Mouse (Mus musculus) layer of hippocampus, adult 11-12 months (tissue): ENCODE results near the gene Cfap45.

Source experiments
- DNase-seq: peaks from one replicate; pipeline ENCODE4 v3.0.0; 2022; ENCODE audit warnings: low spot score

Gene Cfap45

DNA sequence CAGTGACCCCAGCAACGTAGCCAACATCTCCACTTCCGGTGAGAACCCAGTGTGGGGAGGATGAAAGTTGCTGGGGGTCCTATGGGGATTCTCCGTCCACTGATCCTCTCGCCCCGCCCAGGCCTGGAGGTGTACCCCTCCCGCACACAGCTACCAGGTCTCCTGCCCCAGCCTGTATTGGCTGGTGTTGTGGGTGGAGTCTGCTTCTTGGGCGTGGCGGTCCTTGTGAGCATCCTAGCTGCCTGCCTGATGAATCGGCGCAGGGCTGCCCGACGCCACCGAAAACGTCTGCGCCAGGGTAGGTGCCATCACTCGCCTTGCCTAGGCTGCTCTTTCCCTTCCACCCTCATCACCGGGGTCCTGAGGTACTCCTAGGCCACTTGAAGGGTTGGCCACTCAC is 24.6 kb upstream of the Cfap45 start:
- DNase-seq = no peak

- DNase-seq = no peak
Observed at GRCm38 (mm10) chr1:172497428-172497827, 23.2 kb upstream of the Cfap45 start.

- DNase-seq = peak; percentile 52
Observed at GRCm38 (mm10) chr1:172499765-172500441, 20.7 kb upstream of the Cfap45 start, which contains the start of gene Tagln2. Gene Tagln2 (plus strand): TSS chr1:172500047.

GRCm38 (mm10) chr1:172500451-172501370 is 19.9 kb upstream of the Cfap45 start:
- no peak for DNase-seq

DNA sequence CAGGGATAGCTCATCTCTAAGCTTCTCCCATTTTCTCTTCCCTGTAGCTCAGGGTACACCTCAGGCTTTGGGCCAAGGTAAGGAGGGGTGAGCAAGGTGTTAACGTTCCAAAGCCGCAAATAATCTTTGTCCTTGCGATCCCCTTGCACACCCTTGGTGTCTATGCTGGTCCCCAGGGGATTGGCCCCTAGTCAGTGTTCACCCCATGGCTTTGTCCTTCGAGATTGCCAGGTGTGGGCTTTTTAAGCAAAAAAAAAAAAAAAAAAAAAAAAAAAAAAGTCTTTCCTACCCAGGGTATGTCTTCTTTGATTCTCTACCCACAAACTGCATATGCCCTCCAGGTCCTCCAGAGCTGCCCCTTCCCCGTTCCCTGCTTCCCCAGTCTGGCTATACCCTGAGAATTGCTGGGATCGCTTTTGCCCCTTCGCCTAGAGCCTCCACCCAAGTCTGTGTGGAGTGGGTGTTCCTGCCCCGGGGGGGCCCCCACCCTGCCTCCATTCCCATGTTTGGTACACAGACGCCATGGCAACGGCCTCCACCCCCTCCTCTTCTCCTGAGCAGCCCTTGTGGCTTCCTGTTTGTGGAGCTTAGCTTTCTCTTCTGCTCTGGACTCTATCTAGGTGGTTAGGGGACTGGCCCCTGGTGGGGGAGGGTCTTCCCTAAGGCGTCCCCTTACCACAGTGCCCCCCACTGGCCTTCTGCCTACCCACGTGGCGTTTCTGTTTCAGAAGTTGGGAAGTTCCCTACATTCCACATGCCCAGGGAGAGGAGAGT is 19.0 kb upstream of the Cfap45 start:
- no peak for DNase-seq

GRCm38 (mm10) chr1:172502145-172503110 is 18.2 kb upstream of the Cfap45 start:
- no peak for DNase-seq

DNA sequence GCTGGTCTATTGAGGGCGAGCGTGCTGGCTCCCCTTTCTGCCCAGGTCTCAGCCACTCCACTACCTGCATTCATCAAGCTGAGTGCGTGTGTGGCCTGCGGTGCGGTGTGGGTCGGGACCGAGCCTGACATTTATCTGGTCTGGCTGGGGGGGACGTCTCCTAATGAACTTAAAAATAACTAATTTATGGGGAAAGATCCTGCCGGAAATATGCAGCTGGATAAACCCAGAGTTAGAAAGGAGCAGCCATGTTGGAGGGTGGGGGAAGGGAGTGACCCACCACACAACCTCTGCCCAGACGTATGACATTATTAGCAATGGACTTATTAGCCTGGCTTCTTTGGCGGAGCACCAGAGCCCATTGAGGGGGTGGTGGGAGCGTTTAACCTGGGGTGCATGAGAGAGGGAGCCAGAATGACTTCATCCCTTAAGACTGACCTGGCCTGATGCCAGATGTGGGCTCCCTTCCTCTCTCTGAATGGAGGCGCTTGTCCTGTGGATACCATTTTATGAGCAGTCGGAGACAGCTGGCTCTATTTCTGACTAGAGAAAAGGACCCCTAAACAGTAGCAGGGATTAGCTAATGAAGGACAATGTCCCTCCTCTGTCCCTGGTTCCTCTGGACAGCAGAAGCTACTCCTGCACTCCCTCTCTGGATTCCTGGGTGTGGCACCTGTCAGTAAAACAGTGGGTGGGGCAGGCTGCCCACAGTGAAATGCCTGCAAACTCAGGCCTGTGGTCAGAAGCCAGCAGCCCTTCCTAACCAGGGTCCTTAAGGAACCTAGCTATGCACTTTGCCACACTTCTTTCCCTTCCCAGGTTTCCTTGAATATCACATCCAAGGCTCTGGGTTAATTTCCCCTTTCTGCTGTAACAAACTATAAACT is 17.2 kb upstream of the Cfap45 start:
- DNase-seq = no peak

GRCm38 (mm10) chr1:172504756-172505155 is 15.8 kb upstream of the Cfap45 start:
- no peak for DNase-seq

DNA sequence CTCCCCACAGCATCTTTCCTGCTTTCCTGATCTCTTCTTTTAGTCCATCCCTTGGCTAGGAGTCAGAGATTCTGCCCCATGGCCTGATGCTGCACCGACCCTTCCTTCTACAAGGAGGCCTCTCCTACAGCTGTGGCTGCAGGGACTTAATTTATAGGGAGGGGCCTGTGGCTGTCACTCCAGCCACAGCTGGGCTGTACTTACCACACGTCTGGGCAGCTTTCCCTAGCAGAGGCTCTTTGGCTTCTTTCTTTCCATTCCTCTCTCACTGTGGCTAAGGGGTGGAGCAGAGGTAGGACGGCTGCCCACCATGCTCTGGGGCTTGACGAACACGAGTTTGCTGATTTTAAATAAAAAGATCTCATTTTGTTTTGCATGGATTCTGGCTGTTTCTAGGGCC is 13.6 kb upstream of the Cfap45 start:
- no peak for DNase-seq

DNA sequence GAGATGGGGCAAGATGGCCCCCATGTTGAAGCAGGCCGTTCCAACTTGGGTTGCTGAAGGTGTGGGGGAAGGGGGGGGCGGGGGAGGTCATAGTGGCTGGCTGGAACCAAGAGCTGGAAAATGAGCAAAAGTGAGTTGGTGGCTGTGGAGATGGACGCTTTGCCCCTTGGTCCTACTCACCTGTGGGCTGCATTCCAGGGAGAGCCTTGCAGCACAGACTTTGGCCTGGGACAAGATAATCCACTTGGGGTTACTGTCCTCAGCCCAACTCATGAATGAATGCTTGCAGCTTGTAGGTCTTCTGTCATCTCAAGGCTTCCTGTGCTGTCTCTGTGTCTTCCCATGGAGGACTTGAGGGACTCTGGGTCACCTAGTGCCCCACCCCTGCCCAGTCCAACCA is 12.9 kb upstream of the Cfap45 start:
- no peak for DNase-seq

GRCm38 (mm10) chr1:172508172-172508571 is 12.4 kb upstream of the Cfap45 start:
- no peak for DNase-seq

- no peak for DNase-seq
Observed at GRCm38 (mm10) chr1:172509235-172509634, 11.4 kb upstream of the Cfap45 start.

DNA sequence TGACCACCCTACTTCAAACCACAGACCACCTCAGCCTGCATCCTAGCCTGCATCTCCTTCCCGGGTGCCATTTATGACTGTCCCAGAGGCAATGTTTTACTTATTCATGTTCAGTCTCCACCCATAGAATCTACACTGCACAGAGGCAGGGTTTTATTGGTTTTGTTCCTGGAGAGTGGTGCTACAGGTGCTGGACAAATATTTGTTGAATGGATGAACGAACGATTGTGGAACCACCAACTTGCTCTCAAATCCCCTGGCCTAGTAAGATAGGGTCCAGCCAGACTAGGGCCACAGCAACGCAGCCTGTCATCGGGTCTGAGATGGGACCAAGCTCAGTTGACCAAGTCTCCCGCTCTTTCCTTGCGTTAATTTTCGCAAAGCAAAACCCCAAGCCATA is 10.6 kb upstream of the Cfap45 start:
- DNase-seq = no peak

DNA sequence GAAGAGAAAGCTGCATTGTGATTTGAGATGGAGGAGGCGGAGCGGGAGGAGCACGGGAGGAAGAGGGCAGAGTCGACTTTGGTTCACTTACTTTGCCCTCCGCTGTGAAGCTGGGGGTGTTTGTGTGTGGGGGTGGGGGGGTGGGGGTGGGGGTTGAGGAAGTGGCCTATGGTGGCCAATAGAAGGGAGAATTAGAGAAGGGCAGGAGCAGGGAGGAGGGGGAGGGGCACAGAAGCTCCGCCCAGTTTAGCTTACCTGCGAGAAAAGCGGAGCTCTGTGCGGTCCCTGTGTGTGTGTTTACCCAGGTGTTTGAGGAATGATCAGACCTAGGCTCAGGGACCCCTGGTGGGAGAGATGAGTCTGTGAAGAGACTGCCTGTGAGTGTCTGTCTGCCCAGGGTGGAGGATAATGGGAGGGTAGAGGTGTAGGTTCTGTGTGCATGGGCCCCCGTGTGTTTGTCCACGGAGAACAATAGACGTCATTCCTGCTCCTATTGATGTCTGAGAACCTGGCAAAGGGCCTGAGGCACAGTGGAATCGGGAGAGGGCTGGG is 10.1 kb upstream of the Cfap45 start:
- no peak for DNase-seq

DNA sequence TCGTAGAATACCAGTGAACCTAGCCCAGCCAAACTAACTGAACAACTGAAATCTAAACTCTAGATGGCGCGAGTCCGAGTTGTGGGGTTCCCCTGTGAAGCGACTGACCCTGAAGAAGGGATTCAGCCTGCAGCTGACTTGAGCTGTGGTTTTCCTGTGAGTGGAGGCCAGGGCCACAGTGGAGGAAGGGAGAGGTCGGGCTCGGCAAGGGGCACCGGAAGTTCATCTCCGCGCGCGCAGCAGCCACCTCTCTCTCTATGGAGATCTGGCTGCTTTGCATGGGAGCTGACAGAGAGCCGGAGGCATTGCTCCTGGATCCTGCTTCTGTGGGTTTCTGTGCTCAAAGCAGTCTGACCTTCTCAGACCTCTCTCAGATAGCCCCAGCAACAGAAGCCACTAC is 7.6 kb upstream of the Cfap45 start:
- DNase-seq = peak; percentile 40

DNA sequence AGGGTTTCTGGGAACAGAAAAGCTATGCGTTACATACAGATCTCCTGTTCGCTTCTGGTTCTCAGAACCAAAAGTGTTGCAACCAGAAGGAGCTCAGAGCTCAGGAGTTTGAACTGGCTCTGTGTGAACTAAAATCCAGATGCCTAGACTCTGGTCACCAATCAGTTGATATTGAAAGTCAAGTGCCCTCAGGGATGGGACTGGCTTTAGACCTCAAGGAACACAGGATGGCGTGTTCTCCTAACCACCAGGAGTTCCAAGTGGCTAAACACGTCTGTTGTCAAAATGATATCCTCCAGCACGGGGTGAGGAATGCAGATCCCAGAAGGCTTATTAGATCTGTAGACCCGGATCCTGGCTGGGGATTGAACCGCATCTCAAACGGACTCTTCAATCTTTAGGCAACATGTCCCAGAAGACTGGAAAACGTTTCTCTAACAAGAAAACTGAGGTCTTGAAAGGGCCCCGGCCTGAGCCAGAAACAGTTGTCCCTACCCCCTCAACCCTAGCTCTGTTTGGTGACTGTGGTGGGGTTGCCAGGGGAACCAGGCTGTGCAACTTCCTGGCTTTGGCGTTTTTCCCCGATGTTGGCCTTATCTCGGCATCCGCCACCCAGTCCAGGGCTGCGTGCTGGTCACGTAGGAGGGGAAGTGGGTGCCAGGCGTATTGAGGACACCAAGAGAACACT is 6.9 kb upstream of the Cfap45 start:
- DNase-seq = peak; percentile 67

DNA sequence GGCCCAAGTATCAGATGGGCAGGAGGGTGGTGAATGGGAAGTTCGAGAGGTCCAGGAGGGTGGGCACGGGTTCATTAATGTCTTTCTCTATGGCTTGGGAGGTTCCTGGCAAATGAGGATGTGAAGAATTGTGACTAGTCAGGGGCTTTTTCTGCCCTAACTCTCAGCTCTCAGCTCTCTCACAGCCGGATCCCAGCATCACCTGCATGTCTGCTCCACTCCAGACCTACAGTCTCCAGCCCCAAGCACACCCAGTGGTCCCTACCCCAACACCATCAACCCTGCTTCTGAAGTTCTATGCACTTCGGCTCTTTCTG is 6.4 kb upstream of the Cfap45 start:
- no peak for DNase-seq

DNA sequence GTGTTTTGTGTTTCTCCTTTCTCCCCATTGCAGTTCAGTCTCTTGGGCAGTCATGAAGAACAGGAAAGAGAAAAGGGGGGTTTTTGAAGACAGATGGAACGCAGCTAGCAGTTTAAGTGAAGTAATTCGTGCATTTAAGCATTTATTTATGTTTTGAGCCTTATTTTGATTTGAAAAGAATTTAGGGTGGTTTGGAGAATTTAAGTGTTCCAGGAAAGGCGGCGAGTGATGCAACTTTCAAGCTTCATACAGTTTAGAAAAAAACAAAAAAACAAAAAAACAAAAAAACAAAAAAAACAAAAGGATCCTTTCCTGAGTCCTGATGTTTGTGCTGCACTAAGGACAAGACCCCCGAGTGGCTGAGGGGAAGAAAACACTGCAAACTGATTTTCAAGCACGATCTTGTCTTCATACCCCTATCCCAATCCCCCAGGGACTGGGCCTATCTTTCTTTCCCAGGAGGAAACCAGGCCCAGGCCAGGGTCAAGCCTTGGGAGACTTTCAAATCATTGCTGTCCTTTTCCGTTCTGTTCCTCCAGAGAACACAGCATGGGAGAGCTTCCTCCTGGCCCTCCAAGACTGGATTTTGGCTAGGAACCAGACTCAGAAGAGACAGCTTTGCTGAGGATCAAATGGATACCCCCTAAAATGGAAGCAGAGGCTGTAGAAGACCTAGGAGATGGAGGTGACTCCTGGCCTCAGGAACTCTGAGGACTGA is 5.9 kb upstream of the Cfap45 start:
- DNase-seq = no peak

DNA sequence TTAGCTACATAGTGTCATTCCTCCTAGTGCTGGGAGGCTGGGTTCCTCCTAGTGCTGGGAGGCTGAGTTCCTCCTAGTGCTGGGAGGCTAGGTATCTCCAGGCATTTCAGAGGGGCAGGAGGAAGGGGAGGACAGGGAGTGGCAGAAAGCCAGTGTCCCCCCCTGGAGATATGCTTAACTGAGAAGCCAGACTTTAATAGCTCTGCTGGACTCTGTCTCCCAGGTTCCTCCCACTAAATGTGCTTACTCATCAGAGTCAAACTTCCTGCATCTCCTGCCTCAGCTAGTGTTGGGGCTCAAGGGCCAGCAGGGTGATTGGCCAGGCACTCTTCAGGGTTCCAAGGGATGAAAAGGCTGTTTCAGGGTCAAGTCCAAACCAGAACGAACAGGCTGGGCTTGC is 5.2 kb upstream of the Cfap45 start:
- DNase-seq = no peak
